Mouse (Mus musculus): ENCODE data around the gene Tyrp1. TPM values are rescaled to one million over a fixed set of nuclear protein-coding genes. Genes with fewer than 3 reads are reported as not detected.

Gene Tyrp1
- total RNA-seq, 1 experiment = not detected

DNA sequence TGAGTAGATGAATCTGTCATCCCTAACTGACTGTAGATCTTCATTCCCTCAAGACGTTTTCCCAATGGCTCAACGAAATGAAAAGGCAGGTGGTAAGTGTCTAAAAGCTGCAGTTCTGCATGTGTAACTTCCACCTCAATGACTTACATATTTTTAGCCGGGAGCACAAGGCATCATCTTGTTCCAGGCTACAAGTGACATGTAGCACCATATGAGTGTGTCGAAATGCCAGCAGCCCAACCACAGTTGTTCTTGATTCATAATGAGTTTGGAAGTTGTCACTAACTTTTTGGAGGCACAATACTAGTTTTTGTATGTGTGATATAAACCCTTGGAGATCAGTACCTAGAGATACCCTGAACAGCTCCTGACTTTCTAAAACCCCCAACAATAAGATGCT, 5.4 kb downstream of the Tyrp1 start:
- H3K27ac ChIP-seq (ENCODE audit: insufficient read depth, low read depth, low read length, poor library complexity, severe bottlenecking) = no peak overlapping the region
- no peak overlapping the region for H3K9ac ChIP-seq (ENCODE audit: insufficient read depth, low read depth, low read length, poor library complexity, severe bottlenecking)
- in situ Hi-C loops (cut with MboI; ENCODE audit: low sequenced_read_pairs in 2 of 2, unreplicated experiment in 2 of 2) = no loop called here
- H3K36me3 ChIP-seq (ENCODE audit: control insufficient read depth, insufficient read depth, low read length, poor library complexity, severe bottlenecking) = no peaks in the 10 kb centered on the region
- DNase-seq (ENCODE audit: low read depth, low spot score) = no peak
- no peak overlapping the region for H3K4me3 ChIP-seq (ENCODE audit: insufficient read depth in 1 of 2, low read depth in 1 of 2, low read length in 2 of 2, poor library complexity in 1 of 2, severe bottlenecking in 1 of 2)
- TF ChIP-seq CHD2 (IDR thresholded peaks at IDR 0.05; ENCODE audit: low read depth, low read length) = no peak
- no peak for TF ChIP-seq ZC3H11A (IDR thresholded peaks at IDR 0.05; ENCODE audit: borderline replicate concordance, low read depth, low read length)
- TF ChIP-seq MAFK (IDR thresholded peaks at IDR 0.05; ENCODE audit: insufficient read depth, low read depth, low read length) = no peak
- no peak for TF ChIP-seq HCFC1 (IDR thresholded peaks at IDR 0.05; ENCODE audit: borderline replicate concordance, insufficient read depth, low read length)
- no peak for TF ChIP-seq ZNF384 (IDR thresholded peaks at IDR 0.05; ENCODE audit: low read depth, low read length)
- H3K4me1 ChIP-seq (ENCODE audit: control insufficient read depth in 2 of 2, insufficient read depth in 2 of 2, low read length in 2 of 2, poor library complexity in 1 of 2) = no peaks in the 10 kb centered on the region
- H3K9me3 ChIP-seq (ENCODE audit: control insufficient read depth, insufficient read depth, low read depth, low read length) = no peaks in the 10 kb centered on the region

GRCm38 (mm10) chr4:80841980-80842379, 8.1 kb downstream of the Tyrp1 start:
- H3K9me3 ChIP-seq (ENCODE audit: control insufficient read depth, insufficient read depth, low read depth, low read length) = no peaks in the 10 kb centered on the region
- TF ChIP-seq CHD2 (IDR thresholded peaks at IDR 0.05; ENCODE audit: low read depth, low read length) = no peak
- TF ChIP-seq ZC3H11A (IDR thresholded peaks at IDR 0.05; ENCODE audit: borderline replicate concordance, low read depth, low read length) = no peak
- no peak for TF ChIP-seq ZNF384 (IDR thresholded peaks at IDR 0.05; ENCODE audit: low read depth, low read length)
- TF ChIP-seq MAFK (IDR thresholded peaks at IDR 0.05; ENCODE audit: insufficient read depth, low read depth, low read length) = no peak
- TF ChIP-seq HCFC1 (IDR thresholded peaks at IDR 0.05; ENCODE audit: borderline replicate concordance, insufficient read depth, low read length) = no peak
- H3K27ac ChIP-seq (ENCODE audit: insufficient read depth, low read depth, low read length, poor library complexity, severe bottlenecking) = no peak overlapping the region
- H3K9ac ChIP-seq (ENCODE audit: insufficient read depth, low read depth, low read length, poor library complexity, severe bottlenecking) = no peak overlapping the region
- in situ Hi-C loops (cut with MboI; ENCODE audit: low sequenced_read_pairs in 2 of 2, unreplicated experiment in 2 of 2) = no loop called here
- DNase-seq (ENCODE audit: low read depth, low spot score) = no peak
- H3K4me1 ChIP-seq (ENCODE audit: control insufficient read depth in 2 of 2, insufficient read depth in 2 of 2, low read length in 2 of 2, poor library complexity in 1 of 2) = no peaks in the 10 kb centered on the region
- H3K36me3 ChIP-seq (ENCODE audit: control insufficient read depth, insufficient read depth, low read length, poor library complexity, severe bottlenecking) = no peaks in the 10 kb centered on the region
- H3K4me3 ChIP-seq (ENCODE audit: insufficient read depth in 1 of 2, low read depth in 1 of 2, low read length in 2 of 2, poor library complexity in 1 of 2, severe bottlenecking in 1 of 2) = no peak overlapping the region

DNA sequence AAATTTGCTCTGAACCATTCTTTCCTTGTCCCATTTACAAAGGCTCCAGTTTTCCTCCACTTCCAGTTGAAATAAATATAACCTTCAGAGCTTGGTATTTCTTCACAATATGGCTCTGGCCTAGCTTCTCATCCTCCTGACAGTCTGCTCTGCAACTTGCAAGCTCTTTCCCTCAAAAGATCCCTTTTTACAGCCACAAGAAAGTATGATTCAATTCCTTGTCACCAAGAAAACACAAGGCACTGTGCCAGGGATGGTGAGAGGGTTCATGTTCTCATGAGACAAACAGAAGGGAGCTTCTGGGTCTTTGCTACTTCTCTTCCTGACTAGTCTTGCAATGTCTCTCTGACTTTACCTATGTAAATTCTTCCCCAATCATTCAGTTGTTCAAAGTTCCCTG, 9.8 kb downstream of the Tyrp1 start:
- no peak overlapping the region for H3K4me3 ChIP-seq (ENCODE audit: insufficient read depth in 1 of 2, low read depth in 1 of 2, low read length in 2 of 2, poor library complexity in 1 of 2, severe bottlenecking in 1 of 2)
- DNase-seq (ENCODE audit: low read depth, low spot score) = no peak
- TF ChIP-seq MAFK (IDR thresholded peaks at IDR 0.05; ENCODE audit: insufficient read depth, low read depth, low read length) (no peak), CHD2 (IDR thresholded peaks at IDR 0.05; ENCODE audit: low read depth, low read length) (no peak), HCFC1 (IDR thresholded peaks at IDR 0.05; ENCODE audit: borderline replicate concordance, insufficient read depth, low read length) (no peak), ZC3H11A (IDR thresholded peaks at IDR 0.05; ENCODE audit: borderline replicate concordance, low read depth, low read length) (no peak), ZNF384 (IDR thresholded peaks at IDR 0.05; ENCODE audit: low read depth, low read length) (no peak)
- H3K4me1 ChIP-seq (ENCODE audit: control insufficient read depth in 2 of 2, insufficient read depth in 2 of 2, low read length in 2 of 2, poor library complexity in 1 of 2) = no peaks in the 10 kb centered on the region
- in situ Hi-C loops (cut with MboI; ENCODE audit: low sequenced_read_pairs in 2 of 2, unreplicated experiment in 2 of 2) = no loop called here
- H3K36me3 ChIP-seq (ENCODE audit: control insufficient read depth, insufficient read depth, low read length, poor library complexity, severe bottlenecking) = no peaks in the 10 kb centered on the region
- H3K9ac ChIP-seq (ENCODE audit: insufficient read depth, low read depth, low read length, poor library complexity, severe bottlenecking) = no peak overlapping the region
- H3K27ac ChIP-seq (ENCODE audit: insufficient read depth, low read depth, low read length, poor library complexity, severe bottlenecking) = no peak overlapping the region
- no peaks in the 10 kb centered on the region for H3K9me3 ChIP-seq (ENCODE audit: control insufficient read depth, insufficient read depth, low read depth, low read length)

- H3K4me1 ChIP-seq (ENCODE audit: control insufficient read depth in 2 of 2, insufficient read depth in 2 of 2, low read length in 2 of 2, poor library complexity in 1 of 2) = no peaks in the 10 kb centered on the region
- no peak overlapping the region for H3K9ac ChIP-seq (ENCODE audit: insufficient read depth, low read depth, low read length, poor library complexity, severe bottlenecking)
- in situ Hi-C loops (cut with MboI; ENCODE audit: low sequenced_read_pairs in 2 of 2, unreplicated experiment in 2 of 2) = no loop called here
- DNase-seq (ENCODE audit: low read depth, low spot score) = no peak
- no peak overlapping the region for H3K27ac ChIP-seq (ENCODE audit: insufficient read depth, low read depth, low read length, poor library complexity, severe bottlenecking)
- H3K4me3 ChIP-seq (ENCODE audit: insufficient read depth in 1 of 2, low read depth in 1 of 2, low read length in 2 of 2, poor library complexity in 1 of 2, severe bottlenecking in 1 of 2) = no peak overlapping the region
- H3K9me3 ChIP-seq (ENCODE audit: control insufficient read depth, insufficient read depth, low read depth, low read length) = no peaks in the 10 kb centered on the region
- no peak for TF ChIP-seq MAFK (IDR thresholded peaks at IDR 0.05; ENCODE audit: insufficient read depth, low read depth, low read length)
- no peak for TF ChIP-seq CHD2 (IDR thresholded peaks at IDR 0.05; ENCODE audit: low read depth, low read length)
- TF ChIP-seq ZNF384 (IDR thresholded peaks at IDR 0.05; ENCODE audit: low read depth, low read length) = no peak
- no peak for TF ChIP-seq HCFC1 (IDR thresholded peaks at IDR 0.05; ENCODE audit: borderline replicate concordance, insufficient read depth, low read length)
- TF ChIP-seq ZC3H11A (IDR thresholded peaks at IDR 0.05; ENCODE audit: borderline replicate concordance, low read depth, low read length) = no peak
- no peaks in the 10 kb centered on the region for H3K36me3 ChIP-seq (ENCODE audit: control insufficient read depth, insufficient read depth, low read length, poor library complexity, severe bottlenecking)
These were observed 12.1 kb downstream of the Tyrp1 start for GRCm38 (mm10) chr4:80846052-80846451.

All from ES-E14 (cell line).